Mouse (Mus musculus) olfactory bulb, adult 2 months (tissue): ENCODE data around the gene B4galnt2.

ENCODE experiments used
- CTCF ChIP-seq: fragments of 200-500 bp; IDR thresholded peaks from 2 replicates; pipeline ENCODE4 v1.5.1; 2012; ENCODE audit warnings: low read depth, mild to moderate bottlenecking, low read length, moderate library complexity; ENCODE audit not compliant: insufficient read depth
- POLR2A ChIP-seq: fragments of 200-500 bp; IDR thresholded peaks from 2 replicates; pipeline ENCODE4 v1.6.1; 2012; ENCODE audit warnings: mild to moderate bottlenecking, low read depth, low read length, moderate library complexity; ENCODE audit not compliant: insufficient read depth

GRCm38 (mm10) chr11:95924215-95924614 is 9.5 kb upstream of the B4galnt2 start:
- TF ChIP-seq CTCF (no peak), POLR2A (no peak)
